Mouse (Mus musculus) hindbrain, embryonic 16.5 days (tissue): ENCODE results near the gene Nemp1. TPM values are rescaled to one million over a fixed set of nuclear protein-coding genes. Genes with fewer than 3 reads are reported as not detected.

Experiments used
- ATAC-seq: fragments of 200-750 bp; cut with Nextera tagmentation; 2 replicates; pipeline ENCODE4 v1.8.0; 2017; ENCODE audit warnings: moderate TSS enrichment, moderate library complexity
- H3K27ac ChIP-seq: fragments of 300-500 bp; sonication (generic); 2 replicates; pipeline ENCODE4 v1.5.1; 2014; ENCODE audit warnings: low read depth, mild to moderate bottlenecking, control low read depth, low read length, moderate library complexity
- H3K27me3 ChIP-seq: fragments of 300-500 bp; sonication (generic); replicated peaks from 2 replicates; pipeline ENCODE4 v1.6.1; 2014; ENCODE audit warnings: low read length; ENCODE audit not compliant: control insufficient read depth, insufficient read depth
- H3K36me3 ChIP-seq: fragments of 300-500 bp; sonication (generic); 2 replicates; pipeline ENCODE4 v1.6.1; 2014; ENCODE audit warnings: mild to moderate bottlenecking, low read length, moderate library complexity, mixed read lengths; ENCODE audit not compliant: control insufficient read depth, insufficient read depth
- H3K4me1 ChIP-seq: fragments of 300-500 bp; sonication (generic); 2 replicates; pipeline ENCODE4 v1.6.1; 2014; ENCODE audit warnings: low read depth, low read length; ENCODE audit not compliant: control insufficient read depth, insufficient read depth
- H3K4me2 ChIP-seq: fragments of 300-500 bp; sonication (generic); 2 replicates; pipeline ENCODE4 v1.6.1; 2014; ENCODE audit warnings: mild to moderate bottlenecking, low read length, control low read depth, moderate library complexity
- H3K4me3 ChIP-seq: fragments of 300-500 bp; sonication (generic); 2 replicates; pipeline ENCODE4 v1.5.1; 2014; ENCODE audit warnings: mild to moderate bottlenecking, low read length, control low read depth, moderate library complexity
- H3K9ac ChIP-seq: fragments of 300-500 bp; sonication (generic); 2 replicates; pipeline ENCODE4 v1.6.1; 2014; ENCODE audit warnings: low read depth, mild to moderate bottlenecking, control low read depth, low read length, moderate library complexity
- H3K9me3 ChIP-seq: fragments of 300-500 bp; sonication (generic); 2 replicates; pipeline ENCODE4 v1.6.1; 2014; ENCODE audit warnings: mild to moderate bottlenecking, low read length, moderate library complexity; ENCODE audit not compliant: control insufficient read depth
- WGBS: fragments of 180-500 bp; shearing (Covaris S2); extraction: QIAGEN DNeasy Blood & Tissue Kit; methylation state at CpG from one replicate; pipeline ENCODE4 v1.1.7; 2014; 5-methylcytosine and 5-hydroxymethylcytosine counted together
- polyA plus RNA-seq: library from polyadenylated mRNA; unstranded; fragments of >200 nt; fragmentation: Nextera tagmentation; extraction: Ambion mirVana; gene quantifications from 2 replicates; pipeline ENCODE4 v1.2.1, GENCODE M21; 2015

Nemp1 gene
- polyA plus RNA-seq, 1 experiment from 2014 or later: 3.9 TPM

DNA sequence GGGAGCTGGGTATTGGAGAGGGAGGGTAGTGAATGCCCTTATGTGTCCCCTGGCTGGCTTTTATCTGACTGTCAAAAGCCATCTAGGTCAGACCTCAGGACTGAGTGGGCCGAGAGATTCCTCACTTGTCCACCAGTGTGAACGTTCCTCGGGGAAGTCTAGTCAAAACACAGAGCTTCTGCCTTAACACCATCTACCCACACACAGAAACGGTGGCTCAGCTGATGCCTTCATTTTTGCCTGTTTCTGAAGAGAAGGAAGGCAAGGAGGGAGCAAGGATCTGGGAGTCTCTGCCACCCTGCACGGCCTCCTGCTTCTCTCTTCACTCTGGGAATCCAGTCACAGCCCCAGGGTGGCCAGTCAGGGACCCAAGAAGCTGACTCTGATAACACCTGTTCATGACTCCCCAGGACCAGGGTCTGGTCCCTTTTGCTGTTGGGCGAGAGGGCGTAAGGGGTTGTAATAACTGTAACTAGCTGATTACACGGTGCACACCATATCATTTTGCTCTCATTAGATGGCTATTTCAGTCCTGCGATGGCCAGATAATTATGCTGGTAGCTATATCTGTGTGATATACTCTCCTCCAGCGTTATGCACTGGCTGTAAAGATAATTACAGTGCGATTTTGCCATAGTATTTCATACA is 63.7 kb downstream of the Nemp1 start:
- Histone ChIP-seq H3K27me3 (no peaks in the 10 kb centered on the region), H3K36me3 (no peaks in the 10 kb centered on the region), H3K4me2 (no peak overlapping the region), H3K4me1 (peaks cover 2% of the 10 kb centered on the region; the same call in 1 of the 2 replicates), H3K9me3 (no peaks in the 10 kb centered on the region), H3K4me3 (no peak overlapping the region), H3K27ac (no peak overlapping the region), H3K9ac (no peak overlapping the region)
- WGBS: 52% methylated on average over 11 of the region's 11 CpGs
- no peak for ATAC-seq

DNA sequence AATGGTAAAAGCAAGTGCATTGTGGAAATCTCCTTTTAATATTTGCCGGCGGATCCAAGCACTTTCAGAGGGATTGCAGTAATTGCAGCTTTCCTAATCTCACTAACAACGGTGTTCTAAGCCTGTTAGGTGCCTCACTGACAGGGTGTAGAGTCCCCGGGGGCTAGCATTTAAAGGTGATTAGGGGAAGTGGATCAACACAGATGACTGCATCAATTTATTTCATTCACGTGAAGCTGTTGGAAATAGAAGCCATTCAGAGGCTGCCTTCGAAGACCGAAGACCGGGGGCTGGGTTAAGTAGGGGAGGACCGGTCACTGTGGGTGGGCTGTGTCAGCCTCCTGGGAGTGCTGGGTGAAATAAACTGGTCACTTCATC is 64.2 kb downstream of the Nemp1 start:
- ATAC-seq: no peak
- H3K4me3 ChIP-seq: no peak overlapping the region
- no peaks in the 10 kb centered on the region for H3K27me3 ChIP-seq
- no peak overlapping the region for H3K9ac ChIP-seq
- no peaks in the 10 kb centered on the region for H3K36me3 ChIP-seq
- WGBS: 28% methylated on average over 9 of the region's 9 CpGs
- H3K9me3 ChIP-seq: no peaks in the 10 kb centered on the region
- H3K4me2 ChIP-seq: no peak overlapping the region
- H3K4me1 ChIP-seq: peaks cover 2% of the 10 kb centered on the region; the same call in 1 of the 2 replicates
- no peak overlapping the region for H3K27ac ChIP-seq

DNA sequence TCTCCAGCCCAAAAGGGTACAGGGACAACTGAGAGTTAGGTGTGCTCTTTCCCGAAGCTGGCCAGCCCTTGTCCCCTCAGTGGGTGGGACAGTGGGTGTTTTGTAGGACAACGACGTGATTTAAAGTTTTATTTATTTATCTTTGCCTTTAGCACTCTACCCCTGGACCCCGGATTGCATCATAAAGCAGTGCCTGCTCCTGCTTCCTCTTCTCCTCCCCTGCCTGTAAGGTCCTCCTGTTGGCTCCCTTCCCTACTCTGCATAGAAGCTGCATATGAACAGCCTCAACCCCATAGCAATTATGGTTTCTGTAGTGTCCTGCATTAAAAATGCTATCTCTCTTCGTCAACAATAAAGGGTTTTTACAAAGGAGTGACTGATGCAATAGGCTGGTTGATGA is 64.7 kb downstream of the Nemp1 start:
- Histone ChIP-seq H3K4me1 (peaks cover 2% of the 10 kb centered on the region; the same call in 1 of the 2 replicates), H3K36me3 (no peaks in the 10 kb centered on the region), H3K27ac (no peak overlapping the region), H3K4me3 (no peak overlapping the region), H3K27me3 (no peaks in the 10 kb centered on the region), H3K9me3 (no peaks in the 10 kb centered on the region), H3K4me2 (no peak overlapping the region), H3K9ac (no peak overlapping the region)
- no peak for ATAC-seq
- 41% methylated on average over 5 of the region's 5 CpGs for WGBS

DNA sequence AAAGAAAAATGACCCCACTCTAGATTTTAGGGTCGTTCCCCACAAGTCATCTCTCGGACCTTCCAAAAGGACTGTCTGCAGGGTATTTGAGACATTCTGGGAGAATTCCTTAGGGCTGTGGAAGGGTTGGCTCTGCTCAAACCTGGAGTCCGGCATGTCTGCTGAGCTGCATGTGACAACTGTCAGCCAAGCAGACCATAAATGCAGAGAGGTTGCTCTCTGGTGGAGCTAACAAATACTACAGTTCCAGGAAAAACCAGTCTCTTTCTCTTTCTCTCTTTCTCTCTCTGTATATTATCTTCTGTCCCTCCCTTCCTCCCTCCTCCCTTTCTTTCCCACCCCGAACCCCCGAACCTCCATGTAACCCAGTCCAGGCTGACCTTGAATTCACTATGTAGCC is 67.7 kb downstream of the Nemp1 start:
- H3K4me1 ChIP-seq: peaks cover 2% of the 10 kb centered on the region; the same call in 1 of the 2 replicates
- no peak for ATAC-seq
- WGBS: 53% methylated on average over 5 of the region's 5 CpGs
- H3K27me3 ChIP-seq: no peaks in the 10 kb centered on the region
- no peaks in the 10 kb centered on the region for H3K36me3 ChIP-seq
- H3K27ac ChIP-seq: no peak overlapping the region
- no peak overlapping the region for H3K4me3 ChIP-seq
- H3K9me3 ChIP-seq: no peaks in the 10 kb centered on the region
- no peak overlapping the region for H3K4me2 ChIP-seq
- H3K9ac ChIP-seq: no peak overlapping the region

DNA sequence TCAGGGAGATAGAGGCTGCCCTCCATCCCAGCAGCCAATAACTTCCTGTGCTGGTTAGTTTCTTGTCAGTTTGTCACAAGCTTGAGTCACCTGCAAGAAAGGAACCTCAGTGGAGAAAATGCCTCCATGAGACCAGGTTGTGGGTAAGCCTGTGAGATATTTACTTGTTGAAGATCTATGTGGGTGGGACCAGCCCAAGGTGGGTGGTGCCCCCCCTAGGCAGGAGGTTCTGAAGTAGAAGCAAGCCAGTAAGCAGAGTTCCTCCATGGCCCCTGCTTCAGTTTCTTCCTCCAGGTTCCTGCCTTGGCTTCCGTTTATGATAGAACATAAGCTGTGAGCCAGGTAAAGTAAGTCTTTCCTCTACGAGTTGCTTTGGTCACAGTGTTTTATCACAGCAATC is 69.6 kb downstream of the Nemp1 start:
- H3K9me3 ChIP-seq: no peaks in the 10 kb centered on the region
- ATAC-seq: no peak
- no peak overlapping the region for H3K9ac ChIP-seq
- H3K4me3 ChIP-seq: no peak overlapping the region
- no peaks in the 10 kb centered on the region for H3K36me3 ChIP-seq
- H3K4me1 ChIP-seq: peaks cover 10% of the 10 kb centered on the region
- no peak overlapping the region for H3K4me2 ChIP-seq
- 84% methylated on average over 2 of the region's 2 CpGs for WGBS
- no peak overlapping the region for H3K27ac ChIP-seq
- no peaks in the 10 kb centered on the region for H3K27me3 ChIP-seq

DNA sequence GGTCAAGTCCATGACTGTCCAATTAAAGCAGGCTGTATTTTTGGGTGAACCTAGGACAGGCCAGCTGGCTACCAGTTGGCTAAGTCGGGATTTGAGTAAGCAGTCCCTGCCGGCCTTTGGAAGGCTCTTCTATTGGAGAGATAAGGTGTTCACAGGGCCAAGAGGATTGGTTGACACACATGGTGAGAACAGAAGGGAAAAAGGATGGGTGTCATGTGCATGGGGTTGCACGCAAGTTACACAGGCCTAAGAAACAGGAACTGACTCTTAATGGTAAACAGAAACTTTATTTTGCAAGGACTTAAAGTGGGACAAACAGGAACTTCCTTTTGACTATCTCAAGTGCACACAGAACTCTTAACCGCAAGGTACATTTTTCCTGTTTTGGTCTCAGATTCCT is 70.2 kb downstream of the Nemp1 start:
- Histone ChIP-seq H3K9ac (no peak overlapping the region), H3K4me3 (no peak overlapping the region), H3K36me3 (peaks cover 4% of the 10 kb centered on the region; the same call in 1 of the 2 replicates), H3K9me3 (no peaks in the 10 kb centered on the region), H3K4me1 (peaks cover 10% of the 10 kb centered on the region), H3K4me2 (no peak overlapping the region), H3K27ac (no peak overlapping the region), H3K27me3 (no peaks in the 10 kb centered on the region)
- ATAC-seq: no peak
- WGBS: 75% methylated on average over 4 of the region's 4 CpGs

DNA sequence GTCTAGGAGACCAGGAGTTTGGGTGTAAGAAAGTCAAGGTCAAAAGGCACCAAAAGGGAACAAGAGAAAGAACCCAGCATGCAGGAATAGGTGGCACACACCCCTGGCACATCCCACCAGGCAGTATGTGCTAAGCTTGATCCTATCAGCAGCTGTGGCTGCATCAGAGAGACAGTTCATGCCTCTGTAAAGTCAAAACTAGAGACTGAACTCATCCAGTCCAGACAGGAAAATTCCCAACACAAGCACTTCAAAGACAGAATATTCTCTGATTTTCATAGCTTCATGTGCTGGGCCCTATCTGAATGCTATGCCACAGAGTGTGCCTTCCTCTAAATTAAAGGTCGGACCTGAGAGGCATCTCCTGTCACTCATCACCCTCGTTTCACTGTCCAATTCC is 70.9 kb downstream of the Nemp1 start:
- Histone ChIP-seq H3K36me3 (peaks cover 9% of the 10 kb centered on the region), H3K4me3 (no peak overlapping the region), H3K9ac (no peak overlapping the region), H3K4me1 (peaks cover 10% of the 10 kb centered on the region), H3K4me2 (no peak overlapping the region), H3K9me3 (no peaks in the 10 kb centered on the region), H3K27me3 (no peaks in the 10 kb centered on the region), H3K27ac (no peak overlapping the region)
- no peak for ATAC-seq
- WGBS: 27% methylated on average over 2 of the region's 2 CpGs

DNA sequence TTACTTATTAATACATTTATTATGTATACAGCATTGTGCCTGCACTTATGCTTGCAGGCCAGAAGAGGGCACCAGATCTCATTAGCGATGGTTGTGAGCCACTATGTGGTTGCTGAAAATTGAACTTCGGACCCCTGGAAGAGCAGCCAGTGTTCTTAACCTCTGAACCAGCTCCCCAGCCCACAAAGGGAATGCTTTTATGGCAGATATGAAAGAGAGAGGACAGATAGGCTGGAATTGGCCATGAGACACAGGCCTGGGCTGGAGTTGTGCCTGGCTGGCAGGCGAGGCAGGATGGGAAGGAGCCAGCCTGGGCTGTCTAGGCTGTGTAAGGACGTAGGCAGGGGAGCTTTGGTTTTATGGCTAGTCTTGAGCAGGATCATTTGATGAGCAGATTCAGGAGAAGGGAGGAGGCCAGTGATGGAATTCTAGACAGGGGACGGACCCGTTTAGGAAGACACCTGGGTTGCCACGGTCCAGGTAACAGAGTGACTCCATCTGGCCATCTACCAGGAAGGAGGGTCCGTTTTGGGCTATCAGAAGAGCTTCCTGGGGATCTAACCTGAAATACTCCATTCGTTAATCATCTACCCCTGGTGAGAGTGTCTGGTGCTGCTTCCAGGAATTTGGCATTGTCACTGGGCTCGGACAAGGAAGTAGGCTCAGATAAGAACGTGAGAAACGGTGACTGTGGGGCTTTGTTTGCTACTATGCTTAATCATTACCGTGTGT is 71.6 kb downstream of the Nemp1 start:
- peaks cover 10% of the 10 kb centered on the region for H3K4me1 ChIP-seq
- no peak overlapping the region for H3K27ac ChIP-seq
- H3K4me3 ChIP-seq: no peak overlapping the region
- no peak for ATAC-seq
- H3K36me3 ChIP-seq: peaks cover 17% of the 10 kb centered on the region
- no peaks in the 10 kb centered on the region for H3K27me3 ChIP-seq
- no peak overlapping the region for H3K9ac ChIP-seq
- peak overlapping the region; percentile 67; the same call in 1 of the 2 replicates for H3K4me2 ChIP-seq
- no peaks in the 10 kb centered on the region for H3K9me3 ChIP-seq
- 46% methylated on average over 13 of the region's 13 CpGs for WGBS

DNA sequence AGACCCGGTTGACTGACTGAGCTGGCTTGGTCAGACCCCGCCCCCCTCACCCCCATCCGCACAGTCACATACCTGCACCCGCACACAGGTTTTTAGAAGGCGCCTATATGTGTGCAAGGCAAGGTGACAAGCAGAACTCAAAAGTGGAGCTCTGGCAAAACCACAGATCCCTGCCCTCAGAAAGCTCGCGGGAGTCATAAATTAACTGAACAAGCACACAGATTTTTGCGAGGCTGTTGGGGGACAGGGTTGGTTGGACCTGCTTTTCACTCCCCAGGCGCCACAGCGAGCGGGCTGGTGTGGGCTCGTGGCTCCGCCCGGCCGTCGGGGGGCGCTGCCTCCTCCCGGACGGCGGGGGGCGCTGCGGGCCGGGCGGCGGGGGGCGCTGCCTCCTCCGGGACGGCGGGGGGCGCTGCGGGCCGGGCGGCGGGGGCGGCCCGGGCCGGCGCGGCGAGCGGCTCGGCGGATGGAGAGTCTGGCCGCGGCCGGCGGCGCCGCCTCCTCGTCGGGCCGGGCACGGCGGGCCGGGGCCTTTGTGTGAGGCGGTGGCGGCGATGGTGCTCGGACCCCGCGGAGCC is 72.5 kb downstream of the Nemp1 start, which contains the start of gene Zbtb39:
Zbtb39 (plus strand) TSS at position 456 of the 578 bp plus-strand sequence.
- no peaks in the 10 kb centered on the region for H3K9me3 ChIP-seq
- peak; percentile 90 for ATAC-seq
- H3K4me1 ChIP-seq: peaks cover 10% of the 10 kb centered on the region
- H3K9ac ChIP-seq: peak within 1 kb of the TSS; percentile 98
- 2% methylated on average over 20 of the region's 61 CpGs for WGBS
- peak within 1 kb of the TSS; percentile 92 for H3K4me3 ChIP-seq
- peaks cover 25% of the 10 kb centered on the region for H3K36me3 ChIP-seq
- H3K27me3 ChIP-seq: no peaks in the 10 kb centered on the region
- H3K27ac ChIP-seq: peak within 1 kb of the TSS; percentile 81
- H3K4me2 ChIP-seq: peak within 1 kb of the TSS; percentile 67
